In genomic region chr11:102753591-102754324, GRCm38 (mm10) we compare ENCODE assay signal across 8 mouse cellular contexts. TPM values are rescaled to one million over a fixed set of nuclear protein-coding genes. Genes with fewer than 3 reads are reported as not detected.
A peak's percentile ranks its signal among the peaks of the same experiment; 100 is the strongest.
DNase-seq lines count a peak whose midpoint lies in the region; ATAC-seq and TF ChIP-seq lines count a peak whose summit lies in the region.

No protein-coding gene starts in this region.

- ATAC-seq in forebrain, embryonic 14.5 days, result peak; percentile 85
- no peak for ATAC-seq in limb, embryonic 15.5 days (ENCODE audit: insufficient number of reproducible peaks, low FRiP score, low TSS enrichment, low read depth)
- ATAC-seq in stomach, postnatal 0 days (ENCODE audit: low FRiP score, low TSS enrichment), result peak; percentile 49; the same call in 1 of the 2 replicates

- H3K9me3 ChIP-seq in forebrain, embryonic 14.5 days (replicated peaks; ENCODE audit: control insufficient read depth, low read length), result no peaks in the 10 kb centered on the region
- no peaks in the 10 kb centered on the region for H3K9me3 ChIP-seq in limb, embryonic 15.5 days
- no peaks in the 10 kb centered on the region for H3K9me3 ChIP-seq in stomach, postnatal 0 days (ENCODE audit: control insufficient read depth, low read length)

- no peaks in the 10 kb centered on the region for H3K27me3 ChIP-seq in kidney, adult 2 months (replicated peaks; ENCODE audit: control insufficient read depth, insufficient read depth, low read length)
- H3K27me3 ChIP-seq in forebrain, embryonic 14.5 days (replicated peaks; ENCODE audit: control insufficient read depth, insufficient read depth, low read length), result no peaks in the 10 kb centered on the region
- H3K27me3 ChIP-seq in limb, embryonic 15.5 days, result no peaks in the 10 kb centered on the region
- H3K27me3 ChIP-seq in stomach, postnatal 0 days (ENCODE audit: control insufficient read depth, insufficient read depth, low read length), result no peaks in the 10 kb centered on the region

- no peak overlapping the region for H3K27ac ChIP-seq in kidney, adult 2 months (ENCODE audit: insufficient read depth, low read depth, low read length)
- H3K27ac ChIP-seq in forebrain, embryonic 14.5 days (ENCODE audit: low read depth, low read length), result 0 out of 2 replicates have a peak overlapping the region, but pooled peaks have one; percentile 21
- 0 out of 2 replicates have a peak overlapping the region, but pooled peaks have one; percentile 33 for H3K27ac ChIP-seq in limb, embryonic 15.5 days
- no peak overlapping the region for H3K27ac ChIP-seq in stomach, postnatal 0 days (replicated peaks)

- TF ChIP-seq POLR2A in kidney, adult 2 months (IDR thresholded peaks at IDR 0.05; ENCODE audit: low read depth, low read length), result no peak

- H3K4me1 ChIP-seq in kidney, adult 2 months (ENCODE audit: control insufficient read depth, insufficient read depth, low read length), result 0 out of 2 replicates have a peak, but pooled peaks cover 3% of the 10 kb centered on the region
- peaks cover 17% of the 10 kb centered on the region for H3K4me1 ChIP-seq in forebrain, embryonic 14.5 days (ENCODE audit: control insufficient read depth, insufficient read depth, low read length)
- H3K4me1 ChIP-seq in limb, embryonic 15.5 days, result peaks cover 19% of the 10 kb centered on the region
- no peaks in the 10 kb centered on the region for H3K4me1 ChIP-seq in stomach, postnatal 0 days (replicated peaks; ENCODE audit: control insufficient read depth, insufficient read depth)

- H3K9ac ChIP-seq in forebrain, embryonic 14.5 days (ENCODE audit: low read length), result peak overlapping the region; percentile 35; the same call in 1 of the 2 replicates
- no peak overlapping the region for H3K9ac ChIP-seq in limb, embryonic 15.5 days
- no peak overlapping the region for H3K9ac ChIP-seq in stomach, postnatal 0 days (ENCODE audit: low read length)

- peak; percentile 37 for DNase-seq in kidney, postnatal 10 days
- DNase-seq in kidney, adult 2 months, result no peak
- DNase-seq in forebrain, embryonic 14.5 days (ENCODE audit: low spot score), result peak; percentile 64
- DNase-seq in stomach, postnatal 0 days (ENCODE audit: low spot score), result no peak
- no peak for DNase-seq in frontal cortex, adult 2 months (ENCODE audit: extremely low spot score in 1 of 2, low spot score in 1 of 2)
- no peak for DNase-seq in layer of hippocampus, postnatal 14 days (ENCODE audit: low spot score in 2 of 2)
- DNase-seq in cerebellum, postnatal 36 days, result no peak

- WGBS in kidney, adult 2 months, result 57% methylated on average over 18 of the region's 18 CpGs
- 47% methylated on average over 18 of the region's 18 CpGs for WGBS in forebrain, embryonic 14.5 days
- whole genome bisulfite sequencing in limb, embryonic 15.5 days, result 41% methylated on average over 18 of the region's 18 CpGs
- WGBS in stomach, postnatal 0 days, result 43% methylated on average over 18 of the region's 18 CpGs

- no peaks in the 10 kb centered on the region for H3K36me3 ChIP-seq in kidney, adult 2 months (ENCODE audit: control insufficient read depth, insufficient read depth, low read length)
- no peaks in the 10 kb centered on the region for H3K36me3 ChIP-seq in forebrain, embryonic 14.5 days (ENCODE audit: control insufficient read depth, insufficient read depth, low read length)
- no peaks in the 10 kb centered on the region for H3K36me3 ChIP-seq in limb, embryonic 15.5 days
- no peaks in the 10 kb centered on the region for H3K36me3 ChIP-seq in stomach, postnatal 0 days (ENCODE audit: control insufficient read depth, insufficient read depth, low read length)

- no peak for TF ChIP-seq EP300 in stomach, postnatal 0 days (optimal IDR thresholded peaks at IDR 0.05)

- peak overlapping the region; percentile 38 for H3K4me2 ChIP-seq in forebrain, embryonic 14.5 days (ENCODE audit: low read length)
- peak overlapping the region; percentile 28 for H3K4me2 ChIP-seq in limb, embryonic 15.5 days
- peak overlapping the region; percentile 21 for H3K4me2 ChIP-seq in stomach, postnatal 0 days (replicated peaks; ENCODE audit: low read depth)

- H3K4me3 ChIP-seq in kidney, adult 2 months (ENCODE audit: insufficient read depth, low read depth, low read length), result no peak overlapping the region
- no peak overlapping the region for H3K4me3 ChIP-seq in forebrain, embryonic 14.5 days (ENCODE audit: low read depth, low read length)
- H3K4me3 ChIP-seq in limb, embryonic 15.5 days, result no peak overlapping the region
- no peak overlapping the region for H3K4me3 ChIP-seq in stomach, postnatal 0 days (ENCODE audit: low read depth, low read length)

- no peak for TF ChIP-seq CTCF in kidney, adult 2 months (conservative IDR thresholded peaks at IDR 0.05; ENCODE audit: insufficient read depth, insufficient read length, low read depth, low read length)
- TF ChIP-seq CTCF in stomach, postnatal 0 days (IDR thresholded peaks at IDR 0.05; ENCODE audit: low read depth), result 0 out of 2 replicates have a peak, but pooled peaks have one; percentile 7

RNA-seq across cellular contexts. Expression of gene Adam11, which starts 7.5 kb away (rescaled TPM):
- 5.0 and 5.2 TPM in 2 replicates for polyA plus RNA-seq in kidney, adult 2 months (2012; rRNA removed)
- polyA plus RNA-seq in forebrain, embryonic 14.5 days (2014; fragmentation: Nextera tagmentation; extraction: Ambion mirVana), result 10.0 and 12.5 TPM in 2 replicates
- polyA plus RNA-seq in limb, embryonic 15.5 days (2015; fragmentation: Nextera tagmentation; extraction: Ambion mirVana), result 5.1 and 6.0 TPM in 2 replicates
- polyA plus RNA-seq in stomach, postnatal 0 days (2015; fragmentation: Nextera tagmentation; extraction: Ambion mirVana), result 1.8 and 2.0 TPM in 2 replicates
- polyA plus RNA-seq in frontal cortex, adult 2 months (2012; rRNA removed), result 83.8 and 92.2 TPM in 2 replicates
- total RNA-seq in layer of hippocampus, postnatal 14 days (2021), result 100 to 1,000 TPM; 186 to 207 TPM

RNA-seq across cellular contexts. Expression of gene Ccdc43, which starts 56.2 kb away (rescaled TPM):
- polyA plus RNA-seq in kidney, adult 2 months (2012; rRNA removed), result 6.7 and 8.4 TPM in 2 replicates
- 39.4 and 42.6 TPM in 2 replicates for polyA plus RNA-seq in forebrain, embryonic 14.5 days (2014; fragmentation: Nextera tagmentation; extraction: Ambion mirVana)
- 40.7 and 46.7 TPM in 2 replicates for polyA plus RNA-seq in limb, embryonic 15.5 days (2015; fragmentation: Nextera tagmentation; extraction: Ambion mirVana)
- 19.0 and 20.8 TPM in 2 replicates for polyA plus RNA-seq in stomach, postnatal 0 days (2015; fragmentation: Nextera tagmentation; extraction: Ambion mirVana)
- polyA plus RNA-seq in frontal cortex, adult 2 months (2012; rRNA removed), result 18.3 and 24.0 TPM in 2 replicates
- total RNA-seq in layer of hippocampus, postnatal 14 days (2021), result 10 to 100 TPM; 37.9 to 41.3 TPM

Comparison
In these comparisons a context has a peak if more than half of its experiments do, and no peak if none do; other contexts are left out.
1. DNase-seq: peak in kidney, postnatal 10 days (single experiment) and forebrain, embryonic 14.5 days (single experiment); none in kidney, adult 2 months (single experiment), stomach, postnatal 0 days (single experiment), frontal cortex, adult 2 months (0 of 2), layer of hippocampus, postnatal 14 days (0 of 2) and cerebellum, postnatal 36 days (0 of 2).
2. H3K27ac ChIP-seq: peak in forebrain, embryonic 14.5 days (single experiment) and limb, embryonic 15.5 days (single experiment); none in kidney, adult 2 months (single experiment) and stomach, postnatal 0 days (single experiment).
3. Peak in every context shown above with its lines, with median percentiles within 50 percentile points of each other: H3K4me2 ChIP-seq.